Mouse (Mus musculus) brain, embryonic 14.5 days (tissue): Measurements from ENCODE around the gene Clec4b1. TPM values are rescaled to one million over a fixed set of nuclear protein-coding genes. Genes with fewer than 3 reads are reported as not detected.
"Not testable (repeated sequence)": the region's sequence is repeated elsewhere in the genome, so short reads cannot be mapped to it uniquely, and the experiment has no call there.

Experiments
- DNase-seq: peaks from one replicate; pipeline ENCODE4 v3.0.0-alpha.2; 2011; ENCODE audit warnings: low read depth
- CTCF ChIP-seq: fragments of 200-500 bp; IDR thresholded peaks from 2 replicates; pipeline ENCODE4 v1.5.1; 2012; ENCODE audit warnings: inconsistent platforms, mild to moderate bottlenecking, moderate library complexity, borderline replicate concordance; ENCODE audit not compliant: insufficient read depth, insufficient read length; ENCODE audit errors: extremely low read depth
- POLR2A ChIP-seq: fragments of 200-500 bp; IDR thresholded peaks from 2 replicates; pipeline ENCODE4 v1.6.1; 2012; ENCODE audit warnings: mild to moderate bottlenecking, inconsistent platforms, borderline replicate concordance; ENCODE audit not compliant: poor library complexity, insufficient read depth, insufficient read length, severe bottlenecking; ENCODE audit errors: extremely low read depth
- polyA plus RNA-seq: library from polyadenylated mRNA; depleted of rRNA; stranded (reverse); fragments of >200 nt; gene quantifications from 2 replicates; pipeline ENCODE4 v1.2.3, GENCODE M21; 2012; rRNA removed

Gene Clec4b1
- not detected in 2 replicates for polyA plus RNA-seq

- DNase-seq = no peak
- TF ChIP-seq POLR2A = no peak
- no peak for TF ChIP-seq CTCF
Measured at GRCm38 (mm10) chr6:123049742-123050372, at the start of gene Clec4b1. Gene Clec4b1, plus strand, starts transcription at chr6:123049962.

- not testable (repeated sequence) for DNase-seq
Measured at GRCm38 (mm10) chr6:123004696-123005095, 45.1 kb upstream of the Clec4b1 start.

- no peak for TF ChIP-seq CTCF
- no peak for TF ChIP-seq POLR2A
Measured at GRCm38 (mm10) chr6:123005591-123005990, 44.2 kb upstream of the Clec4b1 start.

GRCm38 (mm10) chr6:123095125-123095843, 45.5 kb downstream of the Clec4b1 start:
- TF ChIP-seq CTCF (no peak), POLR2A (no peak)
- no peak for DNase-seq

More at GRCm38 (mm10) chr6:123005591-123005990, 44.2 kb upstream of the Clec4b1 start:
- no peak for DNase-seq

- DNase-seq = not testable (repeated sequence)
Measured at GRCm38 (mm10) chr6:123106128-123106527, 56.4 kb downstream of the Clec4b1 start, which contains the start of gene Clec4a2. Gene Clec4a2, plus strand, starts transcription at chr6:123106428.

Other genes starting within 250 kb of the Clec4b1 start
- 25.9 and 36.3 TPM in 2 replicates for gene Slc2a3, start 248.3 kb upstream of the Clec4b1 start, polyA plus RNA-seq
- gene Foxj2, start 230.0 kb upstream of the Clec4b1 start, polyA plus RNA-seq = 5.9 and 12.5 TPM in 2 replicates
- gene C3ar1, start 193.8 kb upstream of the Clec4b1 start, polyA plus RNA-seq = 1.3 TPM in 2 replicates
- gene Necap1, start 175.5 kb upstream of the Clec4b1 start, polyA plus RNA-seq = 74.3 and 84.2 TPM in 2 replicates
- 0.90 and 1.2 TPM in 2 replicates for gene Clec4a1, start 128.1 kb upstream of the Clec4b1 start, polyA plus RNA-seq
- gene Clec4a3, start 97.4 kb upstream of the Clec4b1 start, polyA plus RNA-seq = 0.45 TPM in 1 of 2 replicates, not detected in the other
- not detected in 2 replicates for gene Clec4a4, start 59.6 kb upstream of the Clec4b1 start, polyA plus RNA-seq
- gene Clec4a2, start 56.5 kb downstream of the Clec4b1 start, polyA plus RNA-seq = 0.52 and 0.70 TPM in 2 replicates
- gene Clec4b2, start 122.9 kb downstream of the Clec4b1 start, polyA plus RNA-seq = not detected in 2 replicates
- 0.38 and 0.82 TPM in 2 replicates for gene Clec4n, start 179.9 kb downstream of the Clec4b1 start, polyA plus RNA-seq
- gene Clec4d, start 212.1 kb downstream of the Clec4b1 start, polyA plus RNA-seq = 0.15 TPM in 1 of 2 replicates, not detected in the other
- not detected in 2 replicates for gene Clec4e, start 239.9 kb downstream of the Clec4b1 start, polyA plus RNA-seq